Mouse (Mus musculus) left cerebral cortex, adult 8-10 months (tissue): ENCODE measurements around the gene Cd180. TPM values are rescaled to one million over a fixed set of nuclear protein-coding genes. Genes with fewer than 3 reads are reported as not detected.

Experiments
- DNase-seq, 2 experiments: peaks; one replicate each; pipeline ENCODE4 v3.0.0; 2022; ENCODE audit warnings: low spot score in 2 of 2
- total RNA-seq, 4 experiments: library from RNA; stranded (reverse); gene quantifications; 2 replicates each; pipeline ENCODE4 v1.2.4; 2022

The Cd180 gene
- total RNA-seq, 4 experiments from 2014 or later, result 3.2 to 14.1 (median 7.3) TPM

- DNase-seq, result no peak
Observed at GRCm38 (mm10) chr13:102739720-102740535, 46.6 kb downstream of the Cd180 start.

DNA sequence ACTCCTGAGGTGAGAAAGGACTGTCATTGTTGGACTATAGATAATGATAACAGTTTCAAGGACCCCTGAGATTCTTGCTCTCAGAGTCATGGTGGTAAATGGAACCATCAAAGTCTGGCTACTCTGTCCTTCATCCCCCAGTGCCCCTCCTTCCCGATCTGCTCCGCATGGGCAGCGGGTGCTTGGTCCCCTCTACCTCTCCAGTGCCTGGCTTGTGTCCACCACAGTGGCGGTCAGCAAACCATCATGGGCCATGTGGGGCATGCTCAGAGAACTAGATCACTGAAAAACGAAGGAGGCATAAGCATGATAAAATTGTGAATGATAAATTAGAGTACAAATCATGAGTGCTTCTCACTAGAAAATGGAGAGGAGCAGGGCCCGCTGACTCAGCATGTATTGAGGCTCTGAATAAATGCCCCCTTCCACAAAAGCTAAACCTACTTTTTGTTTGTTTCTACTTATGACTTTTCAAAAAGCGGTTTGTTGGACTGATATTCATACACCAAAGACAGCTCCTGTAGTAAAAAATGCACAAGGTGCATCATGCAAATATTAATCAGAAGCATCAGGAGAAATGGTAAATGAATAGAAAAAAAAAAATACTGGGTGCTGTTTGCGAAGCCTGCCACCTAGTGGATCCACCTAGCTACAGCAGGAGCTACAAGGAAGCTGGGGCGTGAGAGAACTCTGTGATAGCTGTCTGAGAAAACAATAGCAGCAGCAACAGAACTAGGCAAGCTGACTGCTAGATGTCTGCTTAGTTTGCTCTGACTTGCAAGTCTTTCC, 51.3 kb downstream of the Cd180 start:
- DNase-seq, result peak in 1 of 2 experiments; percentile 48

DNA sequence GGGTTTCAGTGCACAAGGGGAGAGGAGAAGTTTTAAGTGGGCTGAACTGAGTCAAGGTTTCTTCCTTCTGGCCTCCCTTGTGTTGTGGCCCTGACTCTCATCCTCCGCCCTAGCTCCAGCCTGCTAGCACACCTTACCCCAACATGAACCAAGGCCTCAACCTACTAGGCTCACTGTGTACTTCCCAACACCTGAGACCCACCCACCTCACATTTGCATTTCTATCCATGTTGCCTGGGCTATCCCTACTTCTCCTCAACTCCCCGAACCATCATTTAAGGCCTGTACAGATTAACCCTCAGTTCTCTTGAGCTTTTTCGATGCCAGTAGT, 51.9 kb downstream of the Cd180 start:
- DNase-seq, result no peak

GRCm38 (mm10) chr13:102745626-102746342, 52.4 kb downstream of the Cd180 start:
- peak in 1 of 2 experiments; percentile 87 for DNase-seq

GRCm38 (mm10) chr13:102746803-102747561, 53.6 kb downstream of the Cd180 start:
- peak; percentile 31 to 68 for DNase-seq

- DNase-seq, result no peak
Observed at GRCm38 (mm10) chr13:102749194-102749593, 55.8 kb downstream of the Cd180 start.

DNA sequence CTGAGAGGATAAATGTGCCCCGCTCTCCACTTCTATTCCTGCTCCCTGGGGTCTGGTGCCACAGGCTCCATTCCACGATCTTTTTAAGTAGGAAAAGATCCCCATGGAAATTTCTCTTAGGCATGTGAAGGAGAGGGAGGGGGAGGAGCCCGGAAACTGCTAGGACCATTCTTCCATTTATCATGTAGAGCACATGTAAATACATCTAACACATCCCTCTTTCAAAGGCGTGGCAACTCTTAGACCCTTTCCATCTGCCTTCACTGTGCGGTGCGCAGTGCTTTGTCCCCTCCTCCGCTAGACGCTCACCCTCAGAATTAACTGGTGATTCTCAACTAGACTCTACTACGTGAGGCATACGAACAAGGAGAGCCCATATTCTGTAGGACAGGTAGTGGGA, 56.5 kb downstream of the Cd180 start:
- DNase-seq, result no peak

DNA sequence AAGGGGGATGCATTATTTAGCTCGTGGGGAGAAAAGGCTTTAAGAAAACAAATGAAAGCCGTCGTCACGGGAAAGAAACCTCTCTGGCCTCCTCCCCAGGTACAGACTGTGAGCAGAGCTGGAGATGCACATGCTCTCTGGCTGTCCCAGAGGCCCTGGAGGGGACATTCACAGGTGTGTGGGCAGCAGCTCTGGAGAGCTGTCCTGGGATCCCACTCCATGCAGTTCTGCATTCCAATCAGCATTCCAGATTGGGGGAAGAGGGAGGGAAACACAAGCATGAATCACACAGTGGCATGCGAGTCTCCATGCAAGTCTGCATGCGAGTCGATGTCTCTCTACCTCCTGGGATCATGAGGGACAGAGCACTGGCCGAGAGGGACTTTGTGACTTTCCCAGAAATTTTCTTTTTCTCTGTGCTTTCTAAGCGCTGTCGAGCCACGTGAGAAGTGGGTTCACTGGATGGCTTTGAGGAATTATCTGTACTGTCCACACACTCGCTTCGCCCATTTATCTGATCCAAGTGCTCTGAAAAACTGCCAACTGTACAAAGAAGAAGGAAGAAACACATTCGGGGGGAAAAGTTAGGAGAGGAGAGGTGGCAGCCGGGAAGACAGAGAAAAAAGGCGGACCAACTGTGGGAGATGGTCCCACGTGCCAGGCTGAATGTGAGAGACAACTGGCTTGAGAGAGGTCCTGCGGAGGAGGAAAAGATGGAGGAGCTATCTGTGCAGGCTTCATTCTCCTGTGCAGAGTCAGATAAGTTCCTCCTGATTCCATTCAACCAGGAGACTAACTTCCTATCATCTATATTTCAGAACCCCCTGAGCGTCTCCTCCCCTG, 60.6 kb downstream of the Cd180 start:
- no peak for DNase-seq

GRCm38 (mm10) chr13:102755124-102755523, 61.8 kb downstream of the Cd180 start:
- no peak for DNase-seq

DNA sequence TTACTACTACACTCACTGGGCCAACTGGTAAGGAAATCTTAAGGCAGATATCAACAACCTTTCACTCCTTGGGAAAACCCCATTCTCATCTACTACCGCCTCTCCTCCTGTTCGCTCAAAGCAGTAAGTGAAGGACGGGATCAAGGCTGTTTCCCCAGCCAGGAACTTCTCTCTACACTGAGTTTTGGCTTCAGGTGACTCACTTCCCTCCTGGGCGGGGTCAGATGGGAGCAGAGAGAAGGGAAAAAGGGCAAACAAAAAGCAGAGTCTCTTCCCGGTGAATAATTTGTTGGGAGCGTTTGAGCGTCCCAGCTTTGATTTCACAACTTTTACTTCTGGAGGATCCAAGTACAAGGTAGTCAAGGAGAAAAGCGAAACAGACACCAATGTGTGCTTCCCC, 62.7 kb downstream of the Cd180 start:
- DNase-seq, result no peak

GRCm38 (mm10) chr13:102758021-102758420, 64.7 kb downstream of the Cd180 start:
- no peak for DNase-seq

DNA sequence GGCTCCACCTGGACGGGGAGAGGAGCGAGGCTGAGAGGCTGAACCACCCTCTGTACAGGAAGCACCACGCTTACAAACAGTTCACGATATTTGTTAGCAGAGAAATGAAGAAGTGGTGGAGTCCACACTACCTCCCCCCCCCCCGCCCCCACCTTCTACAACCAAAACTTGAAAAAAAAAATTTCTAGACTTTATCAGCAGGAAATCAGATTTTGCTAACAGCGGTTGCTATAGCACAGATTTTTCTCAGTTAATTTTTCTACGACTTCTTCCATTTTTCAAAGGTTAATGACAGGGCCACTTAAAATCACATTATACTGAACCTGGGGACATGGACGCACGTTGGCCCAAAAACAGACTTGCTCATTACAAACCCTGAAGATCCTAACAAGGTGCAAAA, 68.1 kb downstream of the Cd180 start:
- DNase-seq, result no peak

GRCm38 (mm10) chr13:102762203-102762602, 68.8 kb downstream of the Cd180 start:
- no peak for DNase-seq

- DNase-seq, result no peak
Observed at GRCm38 (mm10) chr13:102764218-102764617, 70.9 kb downstream of the Cd180 start.

- DNase-seq, result no peak
Observed at GRCm38 (mm10) chr13:102765216-102765615, 71.9 kb downstream of the Cd180 start.

DNA sequence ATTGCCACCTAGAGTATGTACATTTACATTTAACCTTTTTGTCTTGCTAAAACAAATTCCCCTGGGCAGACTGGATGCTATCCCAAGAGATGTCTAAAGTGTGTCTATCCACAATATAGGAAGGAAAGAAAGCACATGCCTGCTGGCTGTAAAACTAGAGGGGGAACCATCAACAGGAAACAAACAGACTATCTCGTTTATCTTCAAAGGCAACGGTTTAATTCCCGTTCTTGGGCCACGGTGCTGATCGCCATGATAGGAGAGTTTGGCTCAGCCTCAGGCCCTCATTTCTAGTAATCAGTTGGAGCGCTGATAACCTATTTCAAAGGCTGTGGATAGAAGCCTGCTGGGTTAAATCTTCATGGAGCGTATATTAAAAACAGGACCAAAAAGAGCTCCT, 73.8 kb downstream of the Cd180 start:
- DNase-seq, result no peak

DNA sequence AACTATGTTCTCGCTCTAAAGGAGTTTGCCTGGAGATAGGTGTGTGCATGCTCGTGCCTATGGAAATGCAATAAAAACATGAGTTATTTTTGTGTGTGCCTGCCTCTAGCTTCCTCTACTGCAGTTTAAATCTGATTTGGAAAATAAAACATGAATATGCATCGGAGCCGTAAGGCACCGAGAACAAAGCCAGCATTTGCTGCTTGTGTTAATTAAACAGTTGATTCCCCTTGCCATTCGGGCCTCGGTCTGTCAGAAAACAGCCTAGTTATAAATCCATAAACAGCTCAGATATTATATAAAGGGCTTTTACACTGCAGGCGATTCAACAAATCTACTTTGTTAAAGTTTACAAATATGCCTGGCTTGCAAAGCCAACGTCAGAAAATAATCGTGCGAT, 75.2 kb downstream of the Cd180 start:
- no peak for DNase-seq

- DNase-seq, result no peak
Observed at GRCm38 (mm10) chr13:102770194-102770593, 76.8 kb downstream of the Cd180 start.

- no peak for DNase-seq
Observed at GRCm38 (mm10) chr13:102773169-102773568, 79.8 kb downstream of the Cd180 start.

DNA sequence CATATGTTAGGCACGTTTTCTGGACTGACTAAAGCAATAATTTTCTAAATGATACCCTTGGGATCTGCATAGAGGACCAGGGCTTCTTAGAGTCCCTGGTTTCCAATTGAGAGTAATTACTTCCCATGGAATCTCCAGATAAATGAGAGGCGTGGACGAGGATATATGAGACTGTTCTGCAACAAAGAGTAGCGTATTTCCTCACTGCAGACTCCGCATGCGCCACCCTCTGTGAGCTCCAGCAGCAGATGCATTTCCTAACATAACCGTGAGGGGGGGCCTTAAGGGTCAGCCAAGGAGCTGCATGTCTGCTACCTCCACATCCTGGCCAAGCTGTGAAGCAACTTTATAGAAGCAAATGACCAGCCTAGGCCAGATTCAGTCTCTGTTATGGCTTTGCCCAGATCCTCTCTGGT, 81.4 kb downstream of the Cd180 start:
- DNase-seq, result no peak
